Mouse (Mus musculus) frontal cortex, postnatal 25 days (tissue): Measurements from ENCODE around the gene Chaf1a.
"Not testable (repeated sequence)": the region's sequence is repeated elsewhere in the genome, so short reads cannot be mapped to it uniquely, and the experiment has no call there.

Experiments
- DNase-seq, 2 experiments: peaks; one replicate each; pipeline ENCODE4 v3.0.0; 2022; ENCODE audit warnings: low spot score in 2 of 2

Chaf1a gene

DNA sequence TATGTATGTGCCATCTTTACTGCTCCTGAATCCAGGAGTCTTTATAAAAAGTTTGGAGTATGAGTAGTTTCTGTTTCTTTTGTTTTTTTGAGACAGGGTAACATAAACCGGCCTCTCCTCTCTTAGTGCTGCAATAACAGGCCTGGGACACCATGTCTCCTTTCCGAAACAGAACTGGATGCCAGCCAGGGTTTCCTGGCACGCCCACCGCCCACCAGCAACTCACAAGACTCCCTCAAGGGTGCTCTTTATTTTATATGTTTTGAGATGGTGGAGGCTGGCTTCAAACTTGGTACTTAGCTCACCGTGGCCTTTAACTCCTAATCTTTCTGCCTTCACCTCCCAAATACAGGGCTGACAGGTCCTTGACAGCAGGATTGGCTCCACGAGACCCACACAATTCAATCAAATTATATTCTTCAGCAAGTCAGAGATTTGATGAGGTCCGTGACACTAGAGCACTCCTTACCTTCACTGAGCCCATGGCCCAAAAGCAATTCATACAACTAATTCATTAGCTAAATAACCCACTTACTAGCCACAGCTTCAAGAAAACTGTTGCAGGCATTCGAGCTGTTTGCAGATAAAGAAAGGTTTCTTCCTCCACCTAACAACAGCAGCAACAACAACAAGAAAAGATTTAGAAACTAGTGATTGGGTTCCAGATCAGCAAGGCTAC, 1.5 kb upstream of the Chaf1a start:
- DNase-seq, result no peak

DNA sequence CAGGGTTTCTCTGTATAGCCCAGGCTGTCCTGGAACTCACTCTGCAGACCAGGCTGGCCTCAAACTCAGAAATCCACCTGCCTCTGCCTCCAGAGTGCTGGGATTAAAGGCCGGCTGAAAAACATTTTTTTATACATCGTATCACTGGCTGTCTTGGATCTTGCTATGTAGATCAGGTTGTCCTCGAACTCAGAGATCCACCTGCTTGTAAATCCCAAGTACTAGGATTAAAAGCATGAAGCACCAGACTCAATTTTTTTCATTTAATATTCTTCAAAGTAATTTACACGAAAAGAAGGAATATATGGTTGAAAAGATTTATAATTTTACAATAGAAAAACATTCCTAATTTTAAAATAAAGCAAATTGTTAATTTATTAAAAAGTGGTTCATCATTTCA, 894 bp upstream of the Chaf1a start:
- DNase-seq, result no peak

DNA sequence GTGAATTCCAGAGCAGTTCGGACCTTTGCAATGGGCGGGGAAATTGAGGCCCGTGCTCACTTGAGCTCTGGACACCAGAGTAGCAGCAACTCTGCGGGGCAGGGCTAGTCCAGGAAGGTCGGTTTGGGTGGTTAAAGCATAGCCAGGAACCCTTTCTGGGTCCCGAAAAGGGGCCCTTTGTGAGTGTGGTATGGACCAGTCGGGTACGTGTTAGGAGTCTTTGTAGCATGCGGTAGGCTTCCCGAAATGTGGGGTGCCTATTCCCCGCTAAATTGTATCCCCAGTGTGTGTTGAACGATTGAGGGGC, 571 bp downstream of the Chaf1a start:
- no peak for DNase-seq

GRCm38 (mm10) chr17:56051369-56051768, 11.1 kb downstream of the Chaf1a start:
- DNase-seq, result no peak

- DNase-seq, result no peak
These were observed 14.7 kb downstream of the Chaf1a start for GRCm38 (mm10) chr17:56054938-56055337.

DNA sequence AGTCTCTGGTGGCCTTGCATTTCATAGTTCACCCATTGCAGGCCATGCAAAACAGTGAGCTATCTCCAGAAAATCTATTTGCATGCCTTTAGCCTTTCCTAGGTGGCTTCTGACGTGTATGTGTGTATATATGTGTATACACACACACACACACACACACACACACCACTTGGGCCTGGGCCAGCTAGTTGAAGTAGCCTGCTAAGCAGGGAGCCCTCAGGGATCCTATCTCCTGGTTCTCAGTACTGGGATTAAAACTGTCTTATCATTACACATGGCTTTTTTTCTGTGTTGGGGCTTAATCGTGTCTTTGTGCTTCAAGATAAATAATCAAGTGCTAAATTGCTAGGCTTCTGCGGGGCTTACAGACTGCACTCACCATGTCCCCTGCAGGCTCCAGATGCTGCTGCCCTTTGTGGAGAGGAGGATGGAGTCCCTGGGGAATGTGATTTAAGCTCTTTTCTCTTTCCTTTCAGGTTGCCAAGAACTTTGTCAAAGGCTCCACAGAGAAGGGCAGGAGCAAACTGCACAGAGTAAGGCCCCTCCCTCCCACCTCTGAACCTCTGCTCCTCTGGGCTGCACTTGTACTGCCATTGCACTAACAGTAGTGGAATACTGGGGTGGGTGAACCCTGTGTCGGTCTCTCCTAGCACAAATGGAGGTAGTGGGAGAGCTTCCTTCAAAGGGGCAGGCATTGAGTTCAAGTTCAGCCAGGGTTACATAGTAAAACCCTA, 15.9 kb downstream of the Chaf1a start:
- no peak for DNase-seq

- DNase-seq, result no peak
These were observed 17.3 kb downstream of the Chaf1a start for GRCm38 (mm10) chr17:56057381-56058120.

DNA sequence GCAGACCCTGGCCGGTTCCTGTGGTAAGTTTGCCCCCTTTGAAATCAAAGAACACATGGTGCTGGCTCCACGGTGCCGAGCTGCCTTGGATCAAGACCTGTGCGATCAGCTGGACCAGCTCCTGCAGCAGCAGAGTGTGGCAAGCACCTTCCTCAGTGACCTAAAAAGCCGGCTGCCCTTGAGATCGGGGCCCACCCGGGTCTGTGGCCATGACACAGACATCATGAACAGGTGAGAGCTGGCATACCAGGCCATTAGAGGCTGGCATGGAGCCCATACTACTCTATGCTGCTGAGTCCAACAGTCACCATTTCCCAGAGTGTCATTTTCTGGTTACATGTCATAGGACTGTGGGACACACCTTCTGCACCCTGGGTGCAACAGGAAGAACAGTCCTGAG, 21.8 kb downstream of the Chaf1a start:
- no peak for DNase-seq

DNA sequence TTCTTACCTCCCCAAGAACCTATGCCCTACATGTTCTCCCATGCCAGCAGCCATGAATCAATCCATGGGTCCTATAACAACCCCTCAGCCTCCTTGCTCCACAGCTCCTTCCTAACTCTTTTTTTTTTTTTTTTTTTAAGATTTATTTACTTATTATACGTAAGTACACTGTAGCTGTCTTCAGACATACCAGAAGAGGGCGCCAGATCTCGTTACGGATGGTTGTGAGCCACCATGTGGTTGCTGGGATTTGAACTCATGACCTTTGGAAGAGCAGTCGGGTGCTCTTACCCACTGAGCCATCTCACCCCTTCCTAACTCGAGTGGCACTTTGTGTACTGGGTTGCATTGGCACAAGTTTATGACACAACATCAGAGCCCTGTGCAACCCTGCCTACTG, 25.5 kb downstream of the Chaf1a start:
- DNase-seq, result not testable (repeated sequence)

DNA sequence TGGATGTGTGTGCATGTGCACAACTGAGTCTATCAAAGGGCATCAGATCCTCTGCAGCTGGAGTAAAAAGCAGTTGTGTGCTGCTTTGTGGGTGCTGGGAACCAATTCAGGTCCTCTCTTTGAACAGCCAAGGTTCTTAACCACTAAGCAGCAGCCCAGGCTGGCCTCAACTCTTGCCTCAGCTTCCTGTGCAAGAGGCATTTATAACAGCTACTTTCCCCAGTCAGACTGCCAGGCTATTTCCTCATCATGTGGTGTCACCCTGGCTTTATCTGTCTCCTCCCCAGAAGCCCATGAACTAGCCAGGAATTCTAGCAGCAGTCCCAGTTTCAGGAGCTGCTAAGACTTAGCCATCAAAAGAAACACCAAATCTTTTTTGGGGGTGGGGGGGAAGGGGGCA, 26.2 kb downstream of the Chaf1a start:
- no peak for DNase-seq

DNA sequence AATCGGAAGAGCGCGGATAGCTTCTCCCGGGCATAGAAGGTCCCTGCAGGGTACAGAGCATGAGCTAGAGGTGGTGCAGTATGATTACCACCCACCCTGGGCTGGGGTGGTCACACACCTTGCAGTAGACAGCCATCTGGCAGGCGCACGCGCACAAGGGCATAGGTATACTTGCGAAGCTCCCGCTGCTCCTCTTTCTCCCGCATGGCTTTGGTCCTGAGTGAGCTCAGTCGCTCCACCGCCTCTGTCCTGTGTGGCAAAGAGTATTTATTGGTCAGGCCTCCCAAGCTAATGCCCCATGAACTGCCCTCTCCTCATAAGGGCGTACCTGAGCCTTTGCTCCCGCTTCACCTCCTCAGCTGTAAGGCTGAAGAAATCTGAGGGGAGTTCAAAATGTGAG, 28.8 kb downstream of the Chaf1a start:
- DNase-seq, result no peak

- DNase-seq, result no peak
These were observed 30.9 kb downstream of the Chaf1a start for GRCm38 (mm10) chr17:56071126-56071525.

DNA sequence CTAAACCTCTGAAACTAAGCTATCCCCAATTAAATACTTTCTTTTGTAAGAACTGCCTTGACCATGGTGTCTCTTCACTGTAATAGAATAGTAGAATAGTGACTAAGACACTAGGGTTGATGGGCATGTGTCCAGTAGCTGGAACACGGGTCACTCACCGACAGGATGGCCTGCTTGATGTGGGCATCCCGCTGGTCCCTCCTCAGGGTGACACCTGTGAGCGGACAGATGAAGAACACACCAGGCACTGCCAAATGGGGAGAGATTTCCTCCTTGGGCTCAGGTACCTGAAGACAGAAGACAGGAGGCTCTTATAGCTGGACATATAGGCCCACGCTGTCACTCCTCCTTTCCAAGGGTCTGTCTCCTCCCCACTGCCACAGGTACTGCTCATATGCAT, 32.0 kb downstream of the Chaf1a start:
- no peak for DNase-seq

DNA sequence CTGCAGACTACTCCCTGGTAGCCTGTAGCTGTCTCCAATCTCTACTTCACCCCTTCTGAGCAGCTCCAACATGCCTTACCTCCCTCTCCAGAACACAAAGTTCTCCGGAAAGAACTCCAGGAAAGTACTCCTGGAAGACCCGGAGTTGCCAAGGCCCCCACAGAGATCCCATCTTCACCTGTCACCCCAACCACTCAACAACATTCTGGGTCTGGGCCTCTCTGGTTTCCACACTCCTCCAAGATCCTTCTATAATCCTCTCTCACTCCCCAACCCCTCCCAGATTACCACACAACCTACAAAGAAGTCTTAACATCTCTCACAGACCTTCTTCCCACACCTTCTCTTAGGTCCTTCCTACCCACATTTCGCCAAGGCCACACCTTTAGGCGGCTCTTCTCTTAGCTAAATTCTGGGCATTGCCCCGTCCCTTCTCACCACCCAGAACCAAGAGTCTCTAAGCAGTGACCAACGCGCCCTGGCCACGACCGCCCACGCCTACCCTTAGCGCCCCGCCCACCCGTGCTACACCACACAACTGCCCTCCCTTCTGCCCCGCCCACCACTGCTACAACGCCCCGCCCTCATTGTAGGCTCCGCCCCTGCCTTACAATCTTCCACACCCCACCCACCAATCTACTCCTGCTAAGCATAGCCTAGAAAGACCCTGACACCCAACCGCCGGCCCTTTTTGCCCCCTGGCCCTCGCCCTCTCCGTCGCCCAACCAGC, 34.0 kb downstream of the Chaf1a start:
- peak; percentile 44 to 51 for DNase-seq

GRCm38 (mm10) chr17:56074827-56075208, 34.6 kb downstream of the Chaf1a start, which contains the start of gene Ubxn6:
Gene Ubxn6 (minus strand): TSS chr17:56075028.
- DNase-seq, result peak; percentile 96 to 97

GRCm38 (mm10) chr17:56077523-56077922, 37.3 kb downstream of the Chaf1a start:
- no peak for DNase-seq

DNA sequence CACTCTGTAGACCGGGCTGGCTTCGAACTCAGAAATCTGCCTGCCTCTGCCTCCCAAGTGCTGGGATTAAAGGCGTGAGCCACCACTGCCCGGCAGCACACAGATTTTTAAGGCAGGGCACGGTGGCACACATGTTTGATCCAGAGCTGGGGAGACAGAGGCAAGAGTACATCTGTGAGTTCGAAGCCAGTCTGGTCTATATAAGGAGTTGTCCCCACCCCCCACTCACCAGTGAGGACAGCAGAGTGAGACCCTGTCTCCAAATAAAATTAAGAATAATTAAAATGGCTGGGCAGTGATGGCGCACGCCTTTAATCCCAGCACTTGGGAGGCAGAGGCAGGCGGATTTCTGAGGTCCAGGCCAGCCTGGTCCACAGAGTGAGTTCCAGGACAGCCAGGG, 38.1 kb downstream of the Chaf1a start:
- DNase-seq, result not testable (repeated sequence)

DNA sequence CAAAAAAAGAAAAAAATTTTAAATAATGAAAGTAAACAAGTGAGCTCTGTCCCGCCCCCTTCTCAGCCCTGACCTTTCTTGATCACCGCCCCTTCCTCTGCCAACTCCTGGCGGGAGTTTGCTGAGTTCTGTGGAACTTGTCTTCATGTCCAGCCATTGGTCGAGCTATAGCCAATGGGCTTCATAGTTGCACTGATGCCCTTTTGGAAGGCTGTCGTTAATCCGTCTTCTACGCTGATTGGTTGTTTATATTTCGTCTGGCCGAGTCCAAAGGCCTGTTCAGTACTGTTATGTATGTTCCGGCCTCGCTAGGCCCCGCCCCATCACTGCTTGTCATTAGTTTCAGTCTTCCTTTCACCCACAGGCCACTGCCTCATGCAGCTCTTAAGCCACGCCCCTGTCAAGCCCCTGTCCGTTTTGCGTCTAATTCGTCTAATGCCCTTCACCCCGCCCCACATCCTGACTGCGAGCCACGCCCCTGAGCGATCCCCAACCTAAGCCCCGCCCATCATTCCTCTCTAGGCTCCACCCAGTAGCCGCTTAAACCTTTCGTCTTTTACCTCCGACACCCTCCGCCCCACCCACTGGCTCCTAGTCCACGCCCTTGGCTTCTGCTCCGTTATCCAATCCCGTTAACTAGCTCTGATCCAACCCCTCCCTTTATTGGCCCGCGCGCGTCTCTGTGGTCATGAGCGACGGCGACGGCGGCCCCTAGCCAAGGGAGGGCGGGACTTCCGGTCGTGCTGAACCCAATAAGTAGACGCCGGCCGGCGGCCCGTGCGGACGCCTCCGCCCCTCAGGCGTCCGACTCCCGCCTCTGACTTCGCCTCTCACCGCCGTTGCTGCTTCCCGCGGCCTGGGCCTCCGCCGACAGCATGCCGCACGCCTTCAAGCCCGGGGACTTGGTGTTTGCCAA, 38.9 kb downstream of the Chaf1a start, which contains the start of gene Hdgfl2:
TSS of gene Hdgfl2 (plus strand) at position 755 of the 916 bp plus-strand sequence.
- DNase-seq, result peak; percentile 97 to 98

DNA sequence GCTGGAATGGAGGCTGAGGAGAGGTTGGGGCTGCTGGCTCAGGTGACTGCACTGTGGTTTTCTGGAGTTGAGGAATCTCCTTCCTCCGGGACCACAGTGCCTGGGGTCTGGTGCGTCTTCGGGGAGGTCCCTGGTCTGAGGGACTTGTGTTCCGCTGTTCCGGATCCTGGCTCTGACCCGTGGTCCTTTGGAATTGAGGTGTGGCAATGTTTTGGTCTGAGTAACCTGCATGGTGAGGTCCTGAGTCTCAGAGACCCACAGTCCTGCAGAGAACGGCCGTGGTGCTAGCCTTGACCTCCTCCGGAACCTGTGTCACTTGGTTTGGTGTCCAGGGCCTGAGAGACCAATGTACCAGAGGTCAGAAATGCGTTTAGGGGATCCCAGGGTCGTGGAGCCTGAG, 39.7 kb downstream of the Chaf1a start:
- DNase-seq, result no peak

- DNase-seq, result no peak
These were observed 40.7 kb downstream of the Chaf1a start for GRCm38 (mm10) chr17:56080781-56081585.
